Mouse (Mus musculus) ES-CJ7 (cell line): ENCODE results near the gene Arcn1.

Experiments
- DNase-seq: peaks from one replicate; pipeline ENCODE4 v3.0.0; 2011; ENCODE audit warnings: low read depth, low spot score

Arcn1 gene

DNA sequence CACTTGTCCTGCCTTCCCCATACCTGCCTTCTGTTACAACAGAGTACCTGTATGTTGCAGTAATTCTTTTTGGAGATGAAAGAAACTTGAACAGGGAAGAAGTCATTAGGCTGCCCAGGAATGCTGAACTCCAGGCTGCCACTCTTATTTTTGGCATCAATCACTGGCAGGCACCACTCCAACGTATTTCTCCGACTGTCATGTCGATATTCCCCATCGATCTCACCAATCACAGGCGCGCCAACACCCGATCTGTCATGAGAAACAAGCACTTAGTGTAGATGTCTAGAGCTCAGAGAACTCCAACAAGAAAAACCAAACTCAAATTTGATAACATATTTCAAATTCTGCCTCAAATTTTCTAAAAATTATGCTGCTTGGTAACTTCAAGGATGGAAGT is 22.3 kb downstream of the Arcn1 start:
- DNase-seq, result no peak

DNA sequence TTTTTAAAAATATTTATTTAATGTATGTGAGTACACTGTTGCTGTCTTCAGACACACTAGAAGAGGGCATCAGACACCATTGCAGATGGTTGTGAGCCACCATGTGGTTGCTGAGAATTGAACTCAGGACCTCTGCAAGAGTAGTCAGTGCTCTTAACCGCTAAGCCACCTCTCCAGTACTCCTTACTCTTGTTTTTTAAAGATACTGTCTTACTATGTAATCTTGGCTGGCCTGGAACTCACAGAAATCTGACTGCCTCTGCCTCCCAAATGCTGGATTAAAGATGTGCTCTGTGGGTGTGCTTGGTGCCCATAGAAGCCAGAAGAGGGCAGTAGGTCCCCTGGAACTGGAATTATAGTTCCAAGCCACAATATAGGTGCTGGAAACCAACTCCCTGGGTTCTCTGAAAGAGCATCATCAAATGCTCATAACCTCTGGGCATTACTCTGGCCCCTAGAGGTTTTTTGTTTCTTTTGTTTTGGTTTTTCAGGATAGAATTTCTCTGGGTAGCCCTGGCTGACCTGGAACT is 26.9 kb downstream of the Arcn1 start:
- DNase-seq, result no peak

GRCm38 (mm10) chr9:44737240-44737949 is 30.2 kb downstream of the Arcn1 start:
- no peak for DNase-seq

GRCm38 (mm10) chr9:44736301-44736700 is 31.3 kb downstream of the Arcn1 start:
- no peak for DNase-seq

- DNase-seq, result no peak
Measured at GRCm38 (mm10) chr9:44735886-44736285, 31.8 kb downstream of the Arcn1 start.

- peak; percentile 44 for DNase-seq
Measured at GRCm38 (mm10) chr9:44734524-44735494, 32.8 kb downstream of the Arcn1 start, which contains the start of gene Phldb1. TSS of gene Phldb1 (minus strand) at chr9:44735198.

DNA sequence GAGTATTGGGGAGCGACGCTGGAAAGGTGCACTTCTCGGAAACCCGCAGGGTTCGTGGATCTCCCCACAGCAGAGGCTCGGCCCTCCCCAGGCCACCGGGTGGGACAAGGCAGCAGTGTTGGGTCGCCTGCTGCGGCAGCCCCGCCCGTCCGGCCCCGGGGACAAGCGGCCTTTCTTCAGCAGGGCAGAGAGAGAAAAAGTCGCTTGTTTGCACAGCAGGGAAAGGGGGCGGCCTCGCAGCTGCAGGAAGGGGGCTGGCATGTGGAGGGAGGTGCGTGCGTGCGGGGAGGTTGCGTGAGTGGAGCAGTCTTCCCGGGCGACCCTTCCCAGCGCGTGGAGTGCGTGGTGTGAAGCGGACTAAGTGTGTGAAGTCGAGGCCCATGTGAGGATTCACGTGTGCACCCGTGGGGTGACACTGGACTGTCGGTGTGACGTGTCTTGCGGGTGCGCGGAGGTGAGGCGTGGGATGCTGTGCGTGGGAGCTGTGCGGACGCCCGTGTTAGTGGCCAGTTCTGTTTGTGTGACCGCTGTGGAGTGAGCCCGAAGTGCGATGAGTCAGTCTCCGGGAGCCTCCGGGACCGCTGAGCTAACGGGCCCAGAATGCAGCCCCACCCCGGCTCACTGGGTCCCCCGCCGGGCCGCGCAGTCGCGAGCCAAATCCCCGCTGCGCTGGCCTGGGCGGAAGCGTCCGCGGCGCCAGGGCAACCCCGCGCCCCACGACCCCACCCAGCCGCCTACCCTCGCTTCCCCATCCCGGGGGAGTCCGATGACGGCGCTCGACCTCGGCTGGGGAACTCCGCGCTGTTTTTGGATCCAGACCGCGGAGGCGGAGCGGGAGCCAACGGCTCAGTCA is 33.7 kb downstream of the Arcn1 start:
- DNase-seq, result peak; percentile 39

GRCm38 (mm10) chr9:44732921-44733530 is 34.6 kb downstream of the Arcn1 start:
- DNase-seq, result no peak

- no peak for DNase-seq
Measured at GRCm38 (mm10) chr9:44732130-44732549, 35.5 kb downstream of the Arcn1 start.

DNA sequence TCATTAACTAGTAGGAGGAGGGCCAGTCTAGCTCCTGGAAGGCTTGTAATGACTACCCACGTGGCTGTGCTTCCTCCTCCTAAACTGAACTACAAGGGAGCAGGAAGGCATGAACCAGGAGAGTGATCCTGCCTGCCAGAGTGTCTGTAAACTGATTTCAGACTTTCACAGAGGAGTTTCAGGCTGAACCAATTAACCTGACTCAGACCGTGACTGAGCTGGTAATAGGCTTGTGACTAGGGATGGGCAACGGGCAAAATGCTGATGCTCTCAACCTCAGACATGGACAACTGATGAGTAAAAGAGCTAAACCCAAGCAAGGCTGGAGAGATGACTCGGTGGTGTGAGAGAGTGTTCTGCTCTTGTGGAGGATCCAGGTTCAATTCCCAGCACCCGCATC is 40.2 kb downstream of the Arcn1 start:
- no peak for DNase-seq

DNA sequence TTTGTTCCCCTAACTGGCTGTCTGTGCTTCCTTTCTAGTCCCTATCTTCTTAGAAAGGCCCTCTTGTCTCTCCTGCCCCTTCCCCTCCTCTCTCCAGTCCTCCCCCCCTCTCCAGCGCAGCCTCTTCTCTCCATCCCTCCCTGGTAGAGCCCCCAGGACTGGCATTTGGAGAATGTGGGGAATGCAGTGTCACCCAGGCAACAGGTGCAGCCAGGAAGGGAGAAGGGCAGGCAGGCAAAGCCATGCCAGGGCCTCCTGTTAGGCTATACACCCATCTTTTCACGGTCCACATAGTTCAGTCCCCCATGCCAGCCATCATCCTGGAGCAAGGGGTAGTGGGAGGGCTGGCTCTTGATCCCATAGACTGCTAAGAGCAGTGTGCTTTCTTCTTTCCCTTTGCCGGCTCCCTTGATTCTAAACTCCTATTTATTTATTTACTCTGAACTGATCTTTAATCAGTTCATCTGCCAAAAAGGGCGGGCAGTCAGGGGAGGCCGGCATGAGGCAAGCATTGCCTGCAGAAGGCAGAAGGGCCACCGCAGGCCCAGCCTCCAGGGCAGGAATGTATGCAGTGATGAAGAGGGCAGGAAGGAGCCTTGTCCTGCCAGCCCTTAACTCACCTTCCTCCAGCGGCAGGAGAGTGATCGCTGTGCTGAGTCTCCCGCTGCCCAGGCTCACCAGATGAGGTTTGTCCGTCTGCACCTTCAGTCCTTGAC is 41.1 kb downstream of the Arcn1 start:
- DNase-seq, result no peak

- DNase-seq, result no peak
Measured at GRCm38 (mm10) chr9:44724665-44725064, 43.0 kb downstream of the Arcn1 start.

DNA sequence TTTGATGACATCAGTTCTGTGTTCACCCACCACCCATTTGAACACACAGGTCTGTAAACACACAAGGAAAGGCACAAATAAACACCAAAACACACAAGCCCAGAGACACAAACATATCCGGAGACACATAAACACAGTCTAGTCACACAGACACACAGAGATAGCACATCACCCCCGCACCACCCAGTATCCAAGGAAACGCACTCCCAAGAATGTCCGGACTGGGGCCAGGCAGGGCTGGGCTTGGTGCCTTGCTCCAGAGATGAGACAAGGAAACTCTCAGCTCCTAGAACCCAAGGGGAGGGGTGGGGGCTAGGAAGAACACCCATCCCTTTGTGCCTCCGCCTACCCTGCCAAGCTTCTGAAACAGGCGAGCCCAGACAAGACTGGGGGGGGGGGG is 43.4 kb downstream of the Arcn1 start:
- DNase-seq, result no peak

DNA sequence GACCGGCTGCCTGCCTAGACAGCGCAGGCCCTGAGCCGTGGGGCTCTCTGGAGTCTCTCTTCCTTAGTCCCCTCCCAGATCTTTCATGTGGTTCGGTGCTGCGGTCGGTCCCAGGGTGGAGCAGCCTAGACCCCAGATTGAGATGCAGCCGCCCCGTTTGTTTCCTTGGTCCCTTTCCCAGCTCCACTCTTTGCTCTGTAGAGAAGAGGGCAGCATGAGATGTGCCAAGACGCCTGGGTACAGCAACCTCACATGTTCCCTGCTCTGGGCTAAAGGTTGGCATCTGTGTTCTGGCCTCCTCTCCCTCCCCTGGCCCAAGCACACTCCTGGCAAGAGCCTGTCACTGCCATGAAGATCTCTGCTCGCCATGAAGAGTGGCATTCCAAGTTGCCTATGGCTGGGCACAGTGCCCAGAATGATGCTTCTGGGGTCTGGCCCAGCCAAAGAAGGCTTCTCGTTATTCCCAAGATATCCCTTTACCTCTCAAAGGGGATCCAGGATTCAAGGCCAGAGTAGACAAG is 44.1 kb downstream of the Arcn1 start:
- no peak for DNase-seq

- DNase-seq, result no peak
Measured at GRCm38 (mm10) chr9:44723008-44723407, 44.6 kb downstream of the Arcn1 start.

- no peak for DNase-seq
Measured at GRCm38 (mm10) chr9:44722575-44722974, 45.1 kb downstream of the Arcn1 start.

GRCm38 (mm10) chr9:44721877-44722186 is 45.8 kb downstream of the Arcn1 start:
- DNase-seq, result no peak

- peak; percentile 74 for DNase-seq
Measured at GRCm38 (mm10) chr9:44721154-44721876, 46.3 kb downstream of the Arcn1 start.

GRCm38 (mm10) chr9:44720358-44721153 is 47.1 kb downstream of the Arcn1 start:
- DNase-seq, result no peak
